Mouse (Mus musculus) left cerebral cortex, adult 9 months (tissue): Measurements from ENCODE around the gene Gins1.

Experiments used
- DNase-seq, 2 experiments: peaks; one replicate each; pipeline ENCODE4 v3.0.0; 2022; ENCODE audit warnings: low spot score in 2 of 2

The Gins1 gene

DNA sequence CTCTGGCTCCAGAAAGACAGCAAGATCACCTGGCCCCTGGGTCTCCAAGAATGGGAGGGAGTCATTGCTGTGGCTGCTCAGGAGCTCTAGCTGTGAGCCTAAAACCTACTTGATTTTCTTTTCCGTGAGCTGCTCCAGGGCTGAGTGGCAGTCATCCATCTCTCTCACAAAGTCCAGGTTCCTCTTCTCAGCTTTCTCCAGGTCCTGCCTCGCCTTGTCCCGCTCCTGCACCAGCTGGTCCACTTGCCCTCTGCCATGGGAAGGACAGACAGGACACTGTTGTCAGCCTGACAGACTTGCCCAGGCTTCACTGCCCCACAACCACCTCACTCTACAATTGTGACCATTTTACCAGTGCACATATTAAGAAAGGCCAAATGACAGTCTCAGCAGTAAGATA is 58.0 kb downstream of the Gins1 start:
- DNase-seq, result no peak

- no peak for DNase-seq
Observed at GRCm38 (mm10) chr2:150964641-150965040, 59.4 kb downstream of the Gins1 start.

GRCm38 (mm10) chr2:150965951-150966350 is 60.8 kb downstream of the Gins1 start:
- DNase-seq, result no peak

DNA sequence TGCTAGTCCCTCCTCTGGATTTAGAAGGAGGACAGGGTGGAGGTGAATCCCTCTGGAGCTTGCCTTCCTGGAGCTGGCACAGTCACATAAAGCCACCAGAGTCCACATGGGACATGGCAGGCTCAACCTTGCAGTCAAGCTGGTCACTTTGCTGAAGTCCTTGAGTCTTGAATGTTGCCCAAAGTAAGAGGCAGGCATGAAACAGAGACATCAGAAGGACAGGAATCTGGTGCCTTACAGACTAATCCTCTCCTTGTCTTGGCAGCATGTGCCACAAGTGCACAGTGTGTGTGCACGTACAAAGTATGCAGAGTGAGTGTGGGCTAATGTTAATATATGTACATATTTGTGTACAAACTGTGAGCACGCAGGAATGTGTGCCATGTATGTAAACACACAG is 62.3 kb downstream of the Gins1 start:
- no peak for DNase-seq

- no peak for DNase-seq
Observed at GRCm38 (mm10) chr2:150969231-150969630, 64.0 kb downstream of the Gins1 start.

DNA sequence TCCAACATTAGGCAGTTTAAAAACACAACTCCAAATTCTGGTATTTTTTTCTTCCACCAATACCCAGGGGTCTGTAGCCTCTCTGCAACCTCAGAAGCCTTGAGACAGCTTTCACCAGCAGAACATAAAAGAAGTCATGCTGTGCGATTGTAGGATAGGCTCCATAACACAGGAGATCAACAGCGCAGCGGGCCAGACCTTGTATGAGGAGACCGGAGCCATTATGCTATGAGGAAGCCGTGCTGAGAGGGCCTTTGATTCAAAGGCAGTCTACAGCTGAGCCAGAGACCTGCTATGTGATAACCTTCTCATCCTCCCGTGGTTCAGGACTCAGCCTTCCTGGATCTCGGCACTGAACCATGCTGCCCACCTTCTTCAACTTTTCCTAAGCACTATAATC is 66.7 kb downstream of the Gins1 start:
- no peak for DNase-seq

GRCm38 (mm10) chr2:150972681-150973080 is 67.5 kb downstream of the Gins1 start:
- no peak for DNase-seq

DNA sequence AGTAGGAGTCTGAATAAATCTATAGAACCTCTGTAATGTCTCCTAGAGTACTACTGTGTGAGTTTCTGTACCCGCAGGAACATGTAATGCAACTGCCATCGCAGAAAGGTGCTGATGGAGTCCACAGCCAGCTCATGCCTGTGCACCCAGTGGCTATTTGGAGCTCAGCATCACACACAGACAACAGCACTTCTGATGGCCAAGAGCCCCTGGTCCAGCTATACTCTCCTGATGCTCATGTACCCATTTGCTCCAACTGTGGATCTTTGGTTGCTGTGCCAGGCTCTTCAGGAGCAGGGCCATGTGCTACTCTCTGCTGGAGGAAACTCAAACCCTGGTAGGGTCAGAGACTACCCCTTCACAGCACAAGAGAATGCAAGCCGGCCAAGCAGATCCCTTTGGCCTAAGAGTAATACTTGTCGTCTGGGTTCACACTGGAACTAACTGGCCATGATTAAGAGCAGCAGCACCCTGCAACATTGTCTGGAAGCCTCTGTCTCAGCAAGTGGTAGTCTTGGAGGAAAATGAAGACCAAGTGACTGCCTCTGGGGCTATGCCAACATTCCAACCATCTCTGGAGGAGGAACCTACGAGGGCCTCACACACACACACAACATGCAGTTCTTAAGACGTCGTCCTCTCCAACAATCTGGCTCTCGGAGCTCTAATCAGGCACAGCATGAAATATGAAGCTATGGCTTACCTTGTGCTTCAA is 68.4 kb downstream of the Gins1 start:
- DNase-seq, result no peak

GRCm38 (mm10) chr2:150976871-150977270 is 71.7 kb downstream of the Gins1 start:
- DNase-seq, result no peak

DNA sequence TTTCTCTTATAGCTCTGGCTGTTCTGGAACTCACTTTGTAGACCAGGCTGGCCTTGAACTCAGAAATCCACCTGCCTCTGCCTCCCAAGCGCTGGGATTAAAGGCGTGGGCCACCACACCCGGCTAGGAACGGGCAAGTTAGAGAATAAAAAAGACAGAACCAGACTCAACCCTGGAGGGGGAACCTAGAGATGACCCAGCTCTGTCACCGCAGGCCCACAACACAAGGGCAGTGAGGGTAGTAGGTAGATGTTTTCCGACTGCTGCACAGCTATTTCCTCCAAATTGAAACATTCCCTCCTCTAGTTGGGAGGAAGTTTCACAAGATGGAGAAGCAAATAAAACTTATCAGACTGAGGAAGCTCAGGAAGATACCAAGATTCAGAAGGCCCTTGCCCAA is 72.5 kb downstream of the Gins1 start:
- no peak for DNase-seq

GRCm38 (mm10) chr2:150978791-150979190 is 73.6 kb downstream of the Gins1 start:
- no peak for DNase-seq

DNA sequence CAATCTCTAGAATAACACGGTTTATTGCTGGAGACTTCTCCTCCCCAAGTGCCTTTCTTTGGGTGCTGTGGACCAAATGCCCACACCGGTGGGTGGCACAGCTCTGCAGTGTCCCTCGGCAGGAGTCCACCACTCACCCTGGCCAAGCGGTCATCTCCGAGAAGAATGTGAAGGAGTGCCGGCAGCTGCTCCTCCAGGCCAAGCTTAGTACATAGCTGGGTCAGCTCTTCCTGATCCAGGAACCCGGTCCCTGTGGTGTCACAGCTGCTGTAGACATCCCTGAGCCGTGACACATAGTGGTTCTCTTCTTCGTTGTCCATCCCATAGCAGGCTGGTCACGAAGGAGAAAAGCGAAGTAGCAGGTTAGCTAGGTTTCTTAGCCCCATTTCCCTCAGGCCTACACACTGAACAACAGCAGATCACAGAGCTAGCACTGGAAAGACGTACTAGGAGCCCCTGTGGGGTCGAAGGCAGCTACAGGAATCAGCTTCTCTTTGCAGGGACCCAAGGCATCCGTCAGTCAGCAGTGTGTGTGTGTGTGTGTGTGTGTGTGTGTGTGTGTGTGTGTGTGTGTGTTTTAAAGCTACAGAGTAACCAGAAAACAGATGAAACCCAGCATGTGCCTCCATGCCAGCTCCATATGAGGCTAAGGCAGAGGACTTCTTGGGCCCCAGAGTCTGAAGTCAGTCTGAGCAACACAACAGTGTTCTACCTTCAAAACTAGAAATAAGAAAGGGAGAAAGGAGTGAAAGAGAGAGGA is 74.8 kb downstream of the Gins1 start:
- DNase-seq, result no peak
